Mouse (Mus musculus): ENCODE measurements at regions not wholly inside any gene's neighbourhood (a gene's known extent, or its start where the extent isn't known, plus 50 kb on each side); places are given as distances from the start of the nearest gene placed in this dataset.
A peak's percentile ranks its signal among the peaks of the same experiment; 100 is the strongest.

GRCm38 (mm10) chr12:77670531-77670930 lies 432.6 kb downstream of the Fut8 start:
- TF ChIP-seq POLR2A (IDR thresholded peaks at IDR 0.05; ENCODE audit: borderline replicate concordance, extremely low read depth, insufficient read depth, insufficient read length, poor library complexity, severe bottlenecking): no peak
- TF ChIP-seq CTCF (IDR thresholded peaks at IDR 0.05; ENCODE audit: borderline replicate concordance, extremely low read depth, insufficient read depth, insufficient read length): no peak
- no peak for DNase-seq (ENCODE audit: low read depth)

GRCm38 (mm10) chr12:77674352-77674751 lies 436.4 kb downstream of the Fut8 start:
- no peak for TF ChIP-seq CTCF (IDR thresholded peaks at IDR 0.05; ENCODE audit: borderline replicate concordance, extremely low read depth, insufficient read depth, insufficient read length)
- no peak for TF ChIP-seq POLR2A (IDR thresholded peaks at IDR 0.05; ENCODE audit: borderline replicate concordance, extremely low read depth, insufficient read depth, insufficient read length, poor library complexity, severe bottlenecking)
- DNase-seq (ENCODE audit: low read depth): no peak

DNA sequence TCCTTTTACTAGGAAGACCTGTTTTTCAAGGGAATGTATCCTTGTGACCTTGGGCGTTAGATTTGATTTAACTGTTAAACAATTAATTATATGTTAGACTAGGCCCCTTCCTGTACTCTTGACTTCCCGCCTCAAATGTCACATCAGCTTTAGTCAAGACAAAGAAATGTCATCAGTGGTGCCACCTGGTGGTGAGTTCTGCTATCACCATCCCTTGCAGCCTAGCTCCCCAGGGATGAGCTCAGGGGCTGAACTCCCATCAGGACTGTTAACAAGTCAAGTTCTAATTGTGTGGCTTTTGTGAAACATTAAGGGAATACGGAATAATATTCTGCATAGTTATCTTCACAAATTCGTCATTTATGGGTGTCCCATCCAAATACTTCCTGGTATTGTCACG lies 436.8 kb downstream of the Fut8 start:
- TF ChIP-seq POLR2A (IDR thresholded peaks at IDR 0.05; ENCODE audit: borderline replicate concordance, extremely low read depth, insufficient read depth, insufficient read length, poor library complexity, severe bottlenecking) (no peak), CTCF (IDR thresholded peaks at IDR 0.05; ENCODE audit: borderline replicate concordance, extremely low read depth, insufficient read depth, insufficient read length) (peak; percentile 57; the same call in 1 of the 2 replicates)

GRCm38 (mm10) chr12:77678040-77678439 lies 440.1 kb downstream of the Fut8 start:
- TF ChIP-seq POLR2A (IDR thresholded peaks at IDR 0.05; ENCODE audit: borderline replicate concordance, extremely low read depth, insufficient read depth, insufficient read length, poor library complexity, severe bottlenecking): no peak
- no peak for TF ChIP-seq CTCF (IDR thresholded peaks at IDR 0.05; ENCODE audit: borderline replicate concordance, extremely low read depth, insufficient read depth, insufficient read length)
- peak; percentile 37 for DNase-seq (ENCODE audit: low read depth)

More for the DNA sequence above, 436.8 kb downstream of the Fut8 start:
- DNase-seq (ENCODE audit: low read depth): peak; percentile 38

- DNase-seq (ENCODE audit: low read depth): peak; percentile 59
- TF ChIP-seq POLR2A (IDR thresholded peaks at IDR 0.05; ENCODE audit: borderline replicate concordance, extremely low read depth, insufficient read depth, insufficient read length, poor library complexity, severe bottlenecking) (no peak), CTCF (IDR thresholded peaks at IDR 0.05; ENCODE audit: borderline replicate concordance, extremely low read depth, insufficient read depth, insufficient read length) (no peak)
Observed at GRCm38 (mm10) chr12:77694101-77694500, 456.2 kb downstream of the Fut8 start.

GRCm38 (mm10) chr12:77696039-77696631 lies 458.2 kb downstream of the Fut8 start:
- TF ChIP-seq CTCF (IDR thresholded peaks at IDR 0.05; ENCODE audit: borderline replicate concordance, extremely low read depth, insufficient read depth, insufficient read length) (no peak), POLR2A (IDR thresholded peaks at IDR 0.05; ENCODE audit: borderline replicate concordance, extremely low read depth, insufficient read depth, insufficient read length, poor library complexity, severe bottlenecking) (no peak)
- DNase-seq (ENCODE audit: low read depth): peak; percentile 35

GRCm38 (mm10) chr12:77696662-77697061 lies 458.7 kb downstream of the Fut8 start:
- no peak for TF ChIP-seq POLR2A (IDR thresholded peaks at IDR 0.05; ENCODE audit: borderline replicate concordance, extremely low read depth, insufficient read depth, insufficient read length, poor library complexity, severe bottlenecking)
- TF ChIP-seq CTCF (IDR thresholded peaks at IDR 0.05; ENCODE audit: borderline replicate concordance, extremely low read depth, insufficient read depth, insufficient read length): no peak
- no peak for DNase-seq (ENCODE audit: low read depth)

DNA sequence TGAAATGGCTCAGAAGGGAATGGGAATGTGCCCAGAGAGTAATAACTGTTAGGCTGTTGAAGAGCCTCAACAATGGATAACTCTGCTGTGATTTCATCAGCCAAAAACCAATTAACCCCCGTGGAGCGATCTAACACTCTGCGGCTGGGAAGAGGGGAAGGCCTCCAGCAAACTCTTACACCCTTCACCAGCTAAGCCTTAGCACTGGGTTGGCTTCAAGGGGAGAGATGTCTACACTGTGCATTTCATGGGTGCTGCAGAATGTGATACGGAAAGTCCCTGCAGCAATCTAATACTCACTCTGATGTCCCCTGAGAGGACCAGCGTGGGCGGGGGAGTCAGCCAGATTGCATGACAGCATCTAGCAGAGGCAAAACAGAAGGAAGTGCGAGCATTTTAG lies 460.2 kb downstream of the Fut8 start:
- DNase-seq (ENCODE audit: low read depth): peak; percentile 51
- TF ChIP-seq CTCF (IDR thresholded peaks at IDR 0.05; ENCODE audit: borderline replicate concordance, extremely low read depth, insufficient read depth, insufficient read length) (no peak), POLR2A (IDR thresholded peaks at IDR 0.05; ENCODE audit: borderline replicate concordance, extremely low read depth, insufficient read depth, insufficient read length, poor library complexity, severe bottlenecking) (no peak)

GRCm38 (mm10) chr12:77699896-77700605 lies 462.1 kb downstream of the Fut8 start:
- TF ChIP-seq CTCF (IDR thresholded peaks at IDR 0.05; ENCODE audit: borderline replicate concordance, extremely low read depth, insufficient read depth, insufficient read length) (no peak), POLR2A (IDR thresholded peaks at IDR 0.05; ENCODE audit: borderline replicate concordance, extremely low read depth, insufficient read depth, insufficient read length, poor library complexity, severe bottlenecking) (no peak)
- DNase-seq (ENCODE audit: low read depth): peak; percentile 31

DNA sequence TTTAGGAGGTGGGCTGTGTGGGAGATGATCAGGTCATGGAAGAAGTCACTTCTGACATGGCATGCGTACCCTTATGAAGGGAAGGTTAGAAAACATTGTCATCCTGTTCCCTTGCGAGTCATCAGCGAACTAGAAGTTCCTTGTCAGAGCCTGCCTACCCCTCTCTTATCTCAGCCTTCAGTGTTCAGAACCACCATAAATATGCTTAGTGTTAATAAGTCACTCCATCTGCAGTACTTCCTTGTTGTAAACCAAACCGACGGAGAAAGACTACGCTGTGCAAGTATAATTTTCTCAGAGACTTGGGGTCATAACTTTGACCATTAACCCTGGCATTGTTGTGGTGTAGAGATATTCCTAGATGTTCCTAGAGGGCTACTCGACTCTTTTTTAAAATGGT lies 477.6 kb downstream of the Fut8 start:
- peak; percentile 13 for DNase-seq (ENCODE audit: low read depth)
- no peak for TF ChIP-seq POLR2A (IDR thresholded peaks at IDR 0.05; ENCODE audit: borderline replicate concordance, extremely low read depth, insufficient read depth, insufficient read length, poor library complexity, severe bottlenecking)
- TF ChIP-seq CTCF (IDR thresholded peaks at IDR 0.05; ENCODE audit: borderline replicate concordance, extremely low read depth, insufficient read depth, insufficient read length): no peak

- peak; percentile 89 for DNase-seq (ENCODE audit: low read depth)
- TF ChIP-seq POLR2A (IDR thresholded peaks at IDR 0.05; ENCODE audit: borderline replicate concordance, extremely low read depth, insufficient read depth, insufficient read length, poor library complexity, severe bottlenecking): no peak
- TF ChIP-seq CTCF (IDR thresholded peaks at IDR 0.05; ENCODE audit: borderline replicate concordance, extremely low read depth, insufficient read depth, insufficient read length): no peak
Observed at GRCm38 (mm10) chr12:77715979-77716378, 478.1 kb downstream of the Fut8 start.

DNA sequence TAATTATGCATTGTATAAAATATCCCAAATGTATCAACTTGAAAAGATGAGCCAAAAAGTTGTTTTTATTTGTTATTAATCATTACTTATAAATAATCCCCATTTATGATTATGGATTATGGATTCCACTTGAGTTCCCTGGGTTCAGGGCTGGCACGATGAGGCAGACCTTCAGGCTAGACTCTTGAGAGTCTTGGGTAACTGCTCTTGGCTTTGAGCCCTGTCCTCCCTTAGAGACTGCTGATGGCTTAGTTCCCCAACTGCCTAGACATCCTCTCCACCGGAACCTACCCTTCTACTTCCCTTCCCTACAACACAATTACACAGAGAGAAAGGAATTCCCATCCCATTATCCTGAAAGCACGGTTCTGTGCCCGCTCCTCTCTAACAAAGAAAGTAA lies 466.3 kb upstream of the Gm6657 start:
- no peak for TF ChIP-seq POLR2A (IDR thresholded peaks at IDR 0.05; ENCODE audit: borderline replicate concordance, extremely low read depth, insufficient read depth, insufficient read length, poor library complexity, severe bottlenecking)
- no peak for TF ChIP-seq CTCF (IDR thresholded peaks at IDR 0.05; ENCODE audit: borderline replicate concordance, extremely low read depth, insufficient read depth, insufficient read length)
- DNase-seq (ENCODE audit: low read depth): peak; percentile 14
